Mouse (Mus musculus) stomach, postnatal 0 days (tissue): ENCODE measurements at regions not wholly inside any gene's neighbourhood (a gene's known extent, or its start where the extent isn't known, plus 50 kb on each side); places are given as distances from the start of the nearest gene placed in this dataset.

Experiments used
- ATAC-seq: fragments of 200-750 bp; cut with Nextera tagmentation; 2 replicates; pipeline ENCODE4 v1.8.0; 2017; ENCODE audit not compliant: low FRiP score, low TSS enrichment
- DNase-seq: peaks from one replicate; pipeline ENCODE4 v3.0.0-alpha.2; 2016; ENCODE audit warnings: low spot score
- H3K27ac ChIP-seq: fragments of 300-500 bp; sonication (generic); replicated peaks from 2 replicates; pipeline ENCODE4 v1.5.1; 2014; ENCODE audit warnings: mild to moderate bottlenecking, control low read depth
- H3K27me3 ChIP-seq: fragments of 300-500 bp; sonication (generic); 2 replicates; pipeline ENCODE4 v1.6.1; 2014; ENCODE audit warnings: low read length; ENCODE audit not compliant: control insufficient read depth, insufficient read depth
- H3K36me3 ChIP-seq: fragments of 300-500 bp; sonication (generic); 2 replicates; pipeline ENCODE4 v1.6.1; 2014; ENCODE audit warnings: low read length, mixed read lengths; ENCODE audit not compliant: control insufficient read depth, insufficient read depth
- H3K4me1 ChIP-seq: fragments of 300-500 bp; sonication (generic); replicated peaks from 2 replicates; pipeline ENCODE4 v1.6.1; 2014; ENCODE audit warnings: antibody characterized with exemption; ENCODE audit not compliant: control insufficient read depth, insufficient read depth
- H3K4me2 ChIP-seq: fragments of 300-500 bp; sonication (generic); replicated peaks from 2 replicates; pipeline ENCODE4 v1.6.1; 2014; ENCODE audit warnings: low read depth, mild to moderate bottlenecking, control low read depth, moderate library complexity
- H3K4me3 ChIP-seq: fragments of 300-500 bp; sonication (generic); 2 replicates; pipeline ENCODE4 v1.5.1; 2014; ENCODE audit warnings: low read depth, low read length, control low read depth
- H3K9ac ChIP-seq: fragments of 300-500 bp; sonication (generic); 2 replicates; pipeline ENCODE4 v1.6.1; 2014; ENCODE audit warnings: mild to moderate bottlenecking, low read length, control low read depth, mixed read lengths
- H3K9me3 ChIP-seq: fragments of 300-500 bp; sonication (generic); 2 replicates; pipeline ENCODE4 v1.6.1; 2016; ENCODE audit warnings: low read length; ENCODE audit not compliant: control insufficient read depth
- CTCF ChIP-seq: IDR thresholded peaks from 2 replicates; pipeline ENCODE4 v1.5.1; 2016; ENCODE audit warnings: antibody characterized with exemption, low read depth, mild to moderate bottlenecking, moderate library complexity
- EP300 ChIP-seq: optimal IDR thresholded peaks from 2 replicates; pipeline ENCODE3; 2016; ENCODE audit warnings: antibody characterized with exemption
- WGBS: fragments of 180-500 bp; shearing (Covaris S2); extraction: QIAGEN DNeasy Blood & Tissue Kit; methylation state at CpG from one replicate; pipeline ENCODE4 v1.1.7; 2014; 5-methylcytosine and 5-hydroxymethylcytosine counted together

DNA sequence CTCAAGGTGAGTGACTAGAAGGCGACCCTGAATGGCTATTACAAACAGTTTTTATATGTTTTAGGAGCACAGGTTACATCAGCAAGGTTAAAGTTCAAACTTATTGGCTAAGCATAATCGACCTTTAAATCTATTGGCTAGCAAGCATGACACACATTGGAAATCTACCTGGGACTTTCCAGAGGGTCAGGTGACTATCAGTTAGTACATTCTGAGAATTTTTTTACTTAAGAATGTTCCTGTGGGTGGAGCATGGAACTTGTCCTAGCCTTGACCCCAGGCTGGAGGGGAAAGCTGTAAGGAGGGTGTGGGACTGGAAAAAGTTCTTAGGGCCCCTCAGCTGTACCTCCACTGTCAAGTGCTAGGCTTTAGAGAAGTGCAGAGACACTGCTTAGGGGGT lies 297.9 kb downstream of the Fam84b start:
- H3K9ac ChIP-seq: no peak overlapping the region
- DNase-seq (no peak), ATAC-seq (no peak)
- TF ChIP-seq CTCF (no peak), EP300 (no peak)
- H3K27ac ChIP-seq: no peak overlapping the region
- H3K36me3 ChIP-seq: no peaks in the 10 kb centered on the region
- no peak overlapping the region for H3K4me2 ChIP-seq
- no peaks in the 10 kb centered on the region for H3K27me3 ChIP-seq
- no peaks in the 10 kb centered on the region for H3K9me3 ChIP-seq
- 79% methylated on average over 2 of the region's 2 CpGs for WGBS
- no peaks in the 10 kb centered on the region for H3K4me1 ChIP-seq
- H3K4me3 ChIP-seq: no peak overlapping the region

DNA sequence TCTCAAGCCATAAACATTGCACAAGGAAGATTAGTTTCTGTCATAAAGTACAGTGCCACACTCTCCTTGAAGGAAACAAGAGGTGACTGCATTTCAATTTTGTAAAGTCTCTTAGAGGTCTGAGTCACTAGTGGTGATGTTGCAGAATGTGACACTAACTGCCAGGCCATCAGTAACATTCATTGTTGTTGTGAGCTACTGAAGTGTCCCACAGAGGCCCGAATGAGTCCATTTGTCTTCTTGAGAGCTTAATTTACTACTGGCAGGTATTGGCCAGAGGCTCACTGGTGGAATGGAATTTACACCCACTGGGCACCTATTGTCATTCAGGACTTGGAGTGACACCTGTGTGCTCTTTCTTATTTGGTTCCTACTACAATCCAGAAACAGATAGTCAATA lies 299.0 kb downstream of the Fam84b start:
- no peak for TF ChIP-seq CTCF
- TF ChIP-seq EP300: no peak
- Histone ChIP-seq H3K4me1 (no peaks in the 10 kb centered on the region), H3K27me3 (no peaks in the 10 kb centered on the region), H3K36me3 (no peaks in the 10 kb centered on the region), H3K4me3 (no peak overlapping the region), H3K27ac (no peak overlapping the region), H3K4me2 (no peak overlapping the region), H3K9ac (no peak overlapping the region), H3K9me3 (no peaks in the 10 kb centered on the region)
- no peak for DNase-seq
- WGBS: 18% methylated on average over 1 of the region's 1 CpGs
- no peak for ATAC-seq

DNA sequence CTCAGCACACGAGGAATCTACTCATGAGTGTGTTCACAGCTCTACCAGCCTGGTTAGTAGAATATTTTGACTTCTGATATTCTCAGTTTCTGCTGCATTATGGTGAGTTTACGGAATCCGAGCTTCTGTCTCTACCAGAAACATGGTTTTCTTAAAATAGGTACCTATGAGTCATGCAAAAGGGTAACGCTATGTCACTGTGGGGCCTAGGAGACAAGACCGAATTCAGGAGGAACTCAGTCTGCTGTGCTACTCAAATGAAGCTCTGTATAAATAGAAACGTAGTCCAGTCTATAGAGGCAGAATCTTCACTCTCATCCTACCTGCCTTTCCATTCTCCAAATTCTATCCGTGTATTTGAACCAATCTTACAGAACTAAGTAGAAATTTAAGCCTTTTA lies 305.5 kb downstream of the Fam84b start:
- no peak for DNase-seq
- Histone ChIP-seq H3K9ac (no peak overlapping the region), H3K4me3 (no peak overlapping the region), H3K27me3 (no peaks in the 10 kb centered on the region), H3K27ac (no peak overlapping the region), H3K4me2 (no peak overlapping the region), H3K4me1 (no peaks in the 10 kb centered on the region), H3K36me3 (no peaks in the 10 kb centered on the region), H3K9me3 (no peaks in the 10 kb centered on the region)
- ATAC-seq: no peak
- 75% methylated on average over 7 of the region's 7 CpGs for WGBS
- TF ChIP-seq EP300: no peak
- no peak for TF ChIP-seq CTCF

DNA sequence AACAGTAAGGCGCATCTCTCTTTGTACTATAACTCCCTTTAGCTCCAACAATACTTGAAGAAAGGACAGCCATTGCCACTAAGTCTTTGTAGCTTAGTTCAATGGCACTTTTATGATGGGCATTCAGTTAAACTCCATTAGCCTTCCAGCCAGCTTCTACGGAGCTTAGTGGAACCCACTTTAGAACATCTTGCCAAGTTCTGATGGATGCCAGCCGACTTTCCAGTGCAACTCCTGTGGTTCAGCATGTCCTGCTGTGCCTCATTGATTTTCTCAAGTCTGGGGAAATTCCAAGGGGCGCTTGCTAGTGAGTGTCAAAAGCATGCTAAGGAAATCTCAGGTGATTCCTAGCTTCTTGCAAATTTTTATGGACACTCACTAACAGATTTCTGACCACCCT lies 316.4 kb downstream of the Fam84b start:
- Histone ChIP-seq H3K4me3 (no peak overlapping the region), H3K27me3 (no peaks in the 10 kb centered on the region), H3K9me3 (no peaks in the 10 kb centered on the region), H3K36me3 (no peaks in the 10 kb centered on the region), H3K27ac (no peak overlapping the region), H3K9ac (no peak overlapping the region), H3K4me1 (no peaks in the 10 kb centered on the region), H3K4me2 (no peak overlapping the region)
- ATAC-seq: no peak
- TF ChIP-seq CTCF (no peak), EP300 (no peak)
- 81% methylated on average over 4 of the region's 4 CpGs for WGBS
- DNase-seq: no peak

DNA sequence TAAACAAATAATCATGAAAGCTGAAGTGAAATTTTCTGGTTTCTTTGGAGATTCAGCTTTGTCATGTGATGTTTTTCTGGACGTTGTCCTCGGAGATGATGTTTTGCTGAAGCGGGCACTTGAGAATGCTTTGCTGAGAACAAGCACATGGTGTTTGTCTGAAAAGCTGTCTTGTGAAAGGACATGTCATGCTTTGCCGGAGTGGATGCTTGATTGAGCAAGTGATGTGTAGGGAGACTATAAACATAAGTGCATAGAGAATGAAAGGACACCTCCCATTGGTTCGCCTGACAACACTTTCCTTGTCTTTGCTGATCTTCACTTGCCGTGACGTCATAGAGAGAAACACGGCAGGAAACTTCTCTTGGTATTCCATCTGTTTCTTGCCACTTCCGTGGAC lies 318.9 kb downstream of the Fam84b start:
- H3K4me1 ChIP-seq: no peaks in the 10 kb centered on the region
- H3K27ac ChIP-seq: no peak overlapping the region
- no peak overlapping the region for H3K4me3 ChIP-seq
- H3K9me3 ChIP-seq: no peaks in the 10 kb centered on the region
- no peak overlapping the region for H3K4me2 ChIP-seq
- no peaks in the 10 kb centered on the region for H3K36me3 ChIP-seq
- ATAC-seq (no peak), DNase-seq (no peak)
- H3K9ac ChIP-seq: no peak overlapping the region
- TF ChIP-seq CTCF: no peak
- TF ChIP-seq EP300: no peak
- WGBS: 77% methylated on average over 9 of the region's 9 CpGs
- H3K27me3 ChIP-seq: no peaks in the 10 kb centered on the region

DNA sequence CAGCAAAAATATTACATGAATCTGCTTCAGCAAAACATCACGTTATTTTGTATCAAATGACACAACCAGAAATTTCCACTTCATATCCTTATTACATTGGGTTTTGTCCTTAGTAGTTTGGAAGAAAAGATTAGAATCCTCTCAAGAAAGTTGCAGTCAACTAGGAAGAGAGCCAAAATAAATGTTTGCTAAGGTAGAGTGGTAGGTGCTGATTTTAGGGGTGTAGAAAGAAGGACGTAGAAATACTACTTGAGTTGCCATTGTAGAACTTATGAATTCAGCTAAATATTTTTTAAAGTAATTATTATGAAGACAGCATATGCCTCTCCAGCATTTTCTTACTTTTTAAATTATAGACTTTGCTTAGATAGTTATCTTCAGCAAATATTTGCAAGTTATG lies 336.8 kb downstream of the Fam84b start:
- Histone ChIP-seq H3K4me2 (no peak overlapping the region), H3K9me3 (no peaks in the 10 kb centered on the region), H3K27ac (no peak overlapping the region), H3K27me3 (no peaks in the 10 kb centered on the region), H3K9ac (no peak overlapping the region), H3K4me1 (no peaks in the 10 kb centered on the region), H3K36me3 (no peaks in the 10 kb centered on the region), H3K4me3 (no peak overlapping the region)
- TF ChIP-seq EP300 (no peak), CTCF (no peak)
- 67% methylated on average over 2 of the region's 2 CpGs for WGBS
- no peak for DNase-seq
- no peak for ATAC-seq

DNA sequence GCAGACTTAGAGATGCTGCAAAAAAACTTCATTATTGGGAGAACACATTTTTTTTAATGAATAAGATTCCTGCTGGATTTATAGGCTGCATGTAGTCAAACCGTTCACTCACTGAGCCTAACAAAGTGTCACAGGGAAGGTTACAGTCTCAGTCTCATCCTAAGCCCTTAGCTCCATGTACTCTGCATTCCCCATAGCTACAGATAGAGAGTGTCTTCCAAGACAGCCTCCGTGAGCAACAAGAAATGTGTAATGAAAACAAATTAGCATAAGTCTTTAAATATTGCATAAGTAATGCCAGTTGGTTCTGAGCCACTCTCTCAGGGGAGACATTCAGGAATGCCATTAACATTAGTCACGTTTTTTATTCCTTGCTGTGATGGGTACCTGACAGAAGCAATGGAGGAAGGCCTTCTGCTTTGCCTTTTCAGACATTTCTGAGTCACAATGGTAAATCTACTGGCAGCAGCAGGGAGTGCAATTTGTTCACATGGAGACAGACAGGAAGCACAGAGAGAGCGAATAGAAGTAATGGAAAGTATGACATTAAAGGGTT lies 376.7 kb downstream of the Fam84b start:
- DNase-seq (no peak), ATAC-seq (no peak)
- Histone ChIP-seq H3K27ac (no peak overlapping the region), H3K36me3 (no peaks in the 10 kb centered on the region), H3K4me1 (no peaks in the 10 kb centered on the region), H3K4me2 (no peak overlapping the region), H3K27me3 (no peaks in the 10 kb centered on the region), H3K9ac (no peak overlapping the region), H3K4me3 (no peak overlapping the region), H3K9me3 (no peaks in the 10 kb centered on the region)
- WGBS: 75% methylated on average over 4 of the region's 4 CpGs
- no peak for TF ChIP-seq CTCF
- TF ChIP-seq EP300: no peak
